Mouse (Mus musculus) lung, embryonic 15.5 days (tissue): Measurements from ENCODE around the gene Pnkd. TPM values are rescaled to one million over a fixed set of nuclear protein-coding genes. Genes with fewer than 3 reads are reported as not detected.
"Not testable (repeated sequence)": the region's sequence is repeated elsewhere in the genome, so short reads cannot be mapped to it uniquely, and the experiment has no call there.

Experiments used
- ATAC-seq: fragments of 200-750 bp; cut with Nextera tagmentation; 2 replicates; pipeline ENCODE4 v1.8.0; 2017; ENCODE audit warnings: moderate number of reproducible peaks, borderline replicate concordance; ENCODE audit not compliant: low FRiP score, low TSS enrichment; ENCODE audit errors: extremely low read depth
- H3K27ac ChIP-seq: fragments of 300-500 bp; sonication (generic); 2 replicates; pipeline ENCODE4 v1.5.1; 2015; ENCODE audit warnings: moderate library complexity, mild to moderate bottlenecking, inconsistent platforms
- H3K27me3 ChIP-seq: fragments of 300-500 bp; sonication (generic); 2 replicates; pipeline ENCODE4 v1.6.1; 2015; ENCODE audit warnings: inconsistent platforms
- H3K36me3 ChIP-seq: fragments of 300-500 bp; sonication (generic); 2 replicates; pipeline ENCODE4 v1.6.1; 2015; ENCODE audit warnings: inconsistent platforms
- H3K4me1 ChIP-seq: fragments of 300-500 bp; sonication (generic); 2 replicates; pipeline ENCODE4 v1.6.1; 2015; ENCODE audit warnings: inconsistent platforms
- H3K4me2 ChIP-seq: fragments of 300-500 bp; sonication (generic); 2 replicates; pipeline ENCODE4 v1.6.1; 2015; ENCODE audit warnings: inconsistent platforms, mild to moderate bottlenecking, moderate library complexity
- H3K4me3 ChIP-seq: fragments of 300-500 bp; sonication (generic); 2 replicates; pipeline ENCODE4 v1.5.1; 2015; ENCODE audit warnings: mild to moderate bottlenecking, inconsistent platforms
- H3K9ac ChIP-seq: fragments of 300-500 bp; sonication (generic); 2 replicates; pipeline ENCODE4 v1.6.1; 2015; ENCODE audit warnings: inconsistent platforms
- H3K9me3 ChIP-seq: fragments of 300-500 bp; sonication (generic); 2 replicates; pipeline ENCODE4 v1.6.1; 2016; ENCODE audit warnings: inconsistent platforms
- WGBS: fragments of 180-500 bp; shearing (Covaris S2); methylation state at CpG from one replicate; pipeline ENCODE4 v1.1.7; 2015; 5-methylcytosine and 5-hydroxymethylcytosine counted together
- polyA plus RNA-seq: library from polyadenylated mRNA; unstranded; fragments of >200 nt; fragmentation: Nextera tagmentation; extraction: Ambion mirVana; gene quantifications from 2 replicates; pipeline ENCODE4 v1.2.1, GENCODE M21; 2015

Pnkd gene
- polyA plus RNA-seq, 1 experiment from 2014 or later = 106 TPM

DNA sequence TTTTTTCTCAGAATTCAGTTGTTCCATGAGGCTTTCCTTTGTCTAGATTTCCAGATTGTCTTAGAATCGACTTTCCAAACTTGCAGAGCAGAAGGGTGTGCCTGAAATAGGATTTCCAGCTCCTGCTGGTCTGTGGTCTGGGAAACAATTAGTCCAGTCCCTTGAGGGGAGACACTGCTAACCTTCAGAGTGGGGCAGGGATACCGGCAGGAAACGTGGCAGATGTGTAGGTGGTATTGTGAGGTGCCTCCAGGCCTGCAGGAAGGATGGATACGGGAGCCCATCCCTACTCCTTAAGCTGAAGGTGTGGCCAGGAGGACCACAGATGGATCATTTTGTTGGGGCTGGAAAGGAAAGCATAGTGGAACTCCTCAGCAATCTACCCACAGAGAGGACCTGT is 50.3 kb downstream of the Pnkd start:
- WGBS = 61% methylated on average over 4 of the region's 4 CpGs
- no peak overlapping the region for H3K27ac ChIP-seq

DNA sequence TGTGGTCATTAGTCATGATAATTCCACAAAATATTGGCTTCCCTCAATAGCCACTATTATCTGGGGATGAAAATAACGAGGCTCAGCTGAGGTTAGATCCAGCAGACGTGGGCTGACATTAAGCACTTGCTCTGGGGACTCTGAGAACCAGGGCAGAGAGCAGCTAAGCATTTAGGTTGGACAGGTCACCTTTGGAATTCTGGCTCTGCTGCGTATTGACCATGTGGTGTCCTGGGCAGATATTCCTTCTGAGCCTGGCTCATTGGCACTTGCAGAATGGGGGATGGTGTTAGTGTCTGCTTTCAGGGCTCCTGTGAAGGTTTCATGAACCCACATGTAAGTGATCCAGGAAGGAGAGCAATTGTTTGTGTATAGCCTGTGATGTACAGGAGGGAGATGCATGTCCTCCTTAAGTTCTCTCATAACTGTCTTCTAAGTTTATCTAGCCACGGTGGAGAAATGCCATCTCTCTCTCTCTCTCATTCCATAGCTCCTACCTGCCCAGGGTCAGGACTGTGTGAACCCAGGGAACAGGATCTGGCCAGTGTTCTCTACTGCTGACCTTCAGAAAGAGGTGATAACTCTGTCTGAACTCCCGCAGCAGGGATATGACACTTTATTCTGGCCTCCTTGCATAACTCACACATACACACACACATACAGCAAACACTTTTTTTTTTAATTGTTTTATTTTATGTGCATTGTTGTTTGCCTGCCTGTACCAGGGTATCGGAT is 50.9 kb downstream of the Pnkd start:
- H3K9ac ChIP-seq = no peak overlapping the region
- H3K27ac ChIP-seq = no peak overlapping the region
- no peak overlapping the region for H3K4me2 ChIP-seq
- peaks cover 31% of the 10 kb centered on the region for H3K4me1 ChIP-seq
- 75% methylated on average over 6 of the region's 6 CpGs for WGBS
- no peaks in the 10 kb centered on the region for H3K27me3 ChIP-seq
- no peak for ATAC-seq
- no peaks in the 10 kb centered on the region for H3K36me3 ChIP-seq
- no peak overlapping the region for H3K4me3 ChIP-seq
- no peaks in the 10 kb centered on the region for H3K9me3 ChIP-seq

More for the DNA sequence above, 50.3 kb downstream of the Pnkd start:
- no peak overlapping the region for H3K4me2 ChIP-seq
- H3K36me3 ChIP-seq = no peaks in the 10 kb centered on the region
- ATAC-seq = no peak
- H3K9me3 ChIP-seq = no peaks in the 10 kb centered on the region
- no peaks in the 10 kb centered on the region for H3K27me3 ChIP-seq
- H3K4me1 ChIP-seq = peaks cover 34% of the 10 kb centered on the region
- H3K9ac ChIP-seq = no peak overlapping the region
- H3K4me3 ChIP-seq = no peak overlapping the region

- no peak overlapping the region for H3K9ac ChIP-seq
- no peak overlapping the region for H3K4me3 ChIP-seq
- no peak overlapping the region for H3K4me2 ChIP-seq
- no peak for ATAC-seq
- H3K27ac ChIP-seq = no peak overlapping the region
- WGBS = 70% methylated on average over 3 of the region's 3 CpGs
- H3K4me1 ChIP-seq = peaks cover 14% of the 10 kb centered on the region
- no peaks in the 10 kb centered on the region for H3K9me3 ChIP-seq
- H3K36me3 ChIP-seq = no peaks in the 10 kb centered on the region
- no peaks in the 10 kb centered on the region for H3K27me3 ChIP-seq
These were observed 52.6 kb downstream of the Pnkd start for GRCm38 (mm10) chr1:74337241-74337771.

- peaks cover 11% of the 10 kb centered on the region for H3K4me1 ChIP-seq
- H3K9ac ChIP-seq = no peak overlapping the region
- no peaks in the 10 kb centered on the region for H3K9me3 ChIP-seq
- ATAC-seq = no peak
- 79% methylated on average over 5 of the region's 5 CpGs for WGBS
- H3K27me3 ChIP-seq = no peaks in the 10 kb centered on the region
- no peak overlapping the region for H3K27ac ChIP-seq
- H3K4me3 ChIP-seq = no peak overlapping the region
- no peak overlapping the region for H3K4me2 ChIP-seq
- no peaks in the 10 kb centered on the region for H3K36me3 ChIP-seq
These were observed 53.3 kb downstream of the Pnkd start for GRCm38 (mm10) chr1:74338013-74338412.

- Histone ChIP-seq H3K9me3 (no peaks in the 10 kb centered on the region), H3K27me3 (no peaks in the 10 kb centered on the region), H3K9ac (no peak overlapping the region), H3K4me3 (no peak overlapping the region), H3K4me2 (no peak overlapping the region), H3K4me1 (peaks cover 5% of the 10 kb centered on the region; the same call in 1 of the 2 replicates), H3K36me3 (no peaks in the 10 kb centered on the region), H3K27ac (no peak overlapping the region)
- no peak for ATAC-seq
- WGBS = 79% methylated on average over 4 of the region's 4 CpGs
These were observed 53.9 kb downstream of the Pnkd start for GRCm38 (mm10) chr1:74338626-74339025.

DNA sequence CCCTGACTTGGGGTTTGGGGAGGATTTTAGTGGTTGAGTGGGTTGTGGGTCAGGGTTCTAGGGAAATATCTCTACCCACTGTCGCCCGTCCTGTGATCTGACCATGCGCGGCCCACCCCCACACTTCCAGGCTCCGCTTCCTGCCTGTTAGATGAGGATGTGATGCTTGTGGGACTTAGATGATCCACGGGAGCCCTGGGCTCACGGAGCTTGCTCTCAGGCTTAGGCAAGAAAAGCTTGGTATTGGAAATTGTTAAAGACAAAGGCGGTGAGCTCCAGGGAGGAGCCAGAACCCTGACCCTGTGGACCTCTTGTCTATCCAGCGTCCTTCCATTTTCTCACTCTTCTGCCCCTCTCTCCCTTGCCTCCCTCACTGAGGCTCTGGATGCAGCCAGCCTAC is 55.2 kb downstream of the Pnkd start:
- 82% methylated on average over 9 of the region's 9 CpGs for WGBS
- no peak for ATAC-seq
- H3K27ac ChIP-seq = no peak overlapping the region
- no peaks in the 10 kb centered on the region for H3K36me3 ChIP-seq
- H3K9me3 ChIP-seq = no peaks in the 10 kb centered on the region
- H3K9ac ChIP-seq = no peak overlapping the region
- no peak overlapping the region for H3K4me2 ChIP-seq
- H3K27me3 ChIP-seq = no peaks in the 10 kb centered on the region
- no peaks in the 10 kb centered on the region for H3K4me1 ChIP-seq
- no peak overlapping the region for H3K4me3 ChIP-seq

DNA sequence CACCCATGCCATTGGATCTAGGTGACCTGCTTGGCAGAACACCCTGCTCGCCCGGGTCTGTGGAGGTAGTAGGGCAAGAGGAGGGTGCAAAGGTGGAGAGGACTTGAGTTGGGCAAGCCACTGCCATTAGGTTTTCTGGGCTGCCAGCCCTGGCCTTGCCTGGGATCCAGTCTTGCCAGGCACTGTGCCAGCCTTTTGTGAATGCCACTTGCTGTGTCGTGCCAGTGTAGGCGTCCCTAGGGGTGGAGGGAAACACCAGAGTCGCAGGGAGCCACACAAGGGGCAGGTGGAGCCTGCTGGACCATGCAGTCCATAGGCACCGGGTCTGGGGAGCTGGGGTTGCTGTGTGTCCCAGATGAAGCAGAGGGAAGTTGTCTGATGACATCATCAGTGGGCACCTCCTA is 55.6 kb downstream of the Pnkd start:
- WGBS = 88% methylated on average over 6 of the region's 6 CpGs
- Histone ChIP-seq H3K9me3 (no peaks in the 10 kb centered on the region), H3K9ac (no peak overlapping the region), H3K4me1 (no peaks in the 10 kb centered on the region), H3K27ac (no peak overlapping the region), H3K4me2 (no peak overlapping the region), H3K4me3 (no peak overlapping the region), H3K36me3 (no peaks in the 10 kb centered on the region), H3K27me3 (no peaks in the 10 kb centered on the region)
- no peak for ATAC-seq

GRCm38 (mm10) chr1:74340992-74341391 is 56.3 kb downstream of the Pnkd start:
- not testable (repeated sequence) for H3K4me1 ChIP-seq, H3K4me2 ChIP-seq, H3K27ac ChIP-seq, H3K9ac ChIP-seq, H3K4me3 ChIP-seq, H3K36me3 ChIP-seq, H3K27me3 ChIP-seq, ATAC-seq, H3K9me3 ChIP-seq
- WGBS = 88% methylated on average over 4 of the region's 4 CpGs

- Histone ChIP-seq H3K4me3 (no peak overlapping the region), H3K27me3 (no peaks in the 10 kb centered on the region), H3K4me2 (no peak overlapping the region), H3K9ac (no peak overlapping the region), H3K36me3 (no peaks in the 10 kb centered on the region), H3K27ac (no peak overlapping the region), H3K9me3 (no peaks in the 10 kb centered on the region), H3K4me1 (no peaks in the 10 kb centered on the region)
- no peak for ATAC-seq
- 71% methylated on average over 7 of the region's 7 CpGs for WGBS
These were observed 57.2 kb downstream of the Pnkd start for GRCm38 (mm10) chr1:74341898-74342297.

DNA sequence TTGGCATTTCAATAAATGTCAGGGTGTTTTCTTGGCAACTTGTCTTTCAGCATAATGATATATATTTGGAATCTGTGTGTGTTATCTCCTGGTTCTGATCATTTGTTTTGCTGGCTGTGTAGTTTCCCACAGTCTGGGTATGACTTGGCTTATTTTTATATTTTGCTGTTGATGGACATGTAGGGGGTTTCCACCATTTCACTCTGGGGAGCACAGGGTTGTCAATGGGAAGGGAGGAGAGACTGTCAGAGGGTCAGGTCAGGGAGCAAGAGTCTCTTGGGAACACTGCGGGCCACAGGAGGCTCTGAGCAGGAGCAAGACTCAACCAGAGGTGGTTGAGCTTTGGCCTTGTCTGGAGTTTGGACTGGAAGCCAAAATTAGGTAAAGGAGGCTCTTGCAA is 57.6 kb downstream of the Pnkd start:
- no peaks in the 10 kb centered on the region for H3K36me3 ChIP-seq
- H3K27ac ChIP-seq = no peak overlapping the region
- no peaks in the 10 kb centered on the region for H3K9me3 ChIP-seq
- H3K27me3 ChIP-seq = no peaks in the 10 kb centered on the region
- H3K9ac ChIP-seq = no peak overlapping the region
- no peak overlapping the region for H3K4me3 ChIP-seq
- no peaks in the 10 kb centered on the region for H3K4me1 ChIP-seq
- 95% methylated on average over 1 of the region's 1 CpGs for WGBS
- no peak overlapping the region for H3K4me2 ChIP-seq
- no peak for ATAC-seq

DNA sequence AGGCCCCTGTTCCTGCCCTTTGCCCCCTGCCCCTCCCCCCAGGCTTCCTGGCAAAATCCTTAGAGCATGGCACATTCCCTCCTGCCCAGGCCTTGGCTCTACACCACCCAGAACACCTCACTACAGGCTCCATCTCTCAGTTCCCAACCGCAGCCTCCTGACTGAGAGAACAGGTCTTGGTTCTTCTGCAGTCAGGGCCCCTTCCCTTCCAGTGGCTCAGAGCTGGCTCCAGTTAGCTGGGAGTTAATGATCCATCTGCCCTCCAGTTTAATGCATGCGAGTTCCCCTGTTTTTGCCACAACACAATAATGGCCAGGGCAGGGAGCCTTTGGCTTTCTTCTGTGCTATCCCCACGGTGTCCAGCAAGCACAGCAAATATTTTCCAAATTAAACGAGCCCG is 58.4 kb downstream of the Pnkd start:
- H3K4me3 ChIP-seq = no peak overlapping the region
- H3K27me3 ChIP-seq = no peaks in the 10 kb centered on the region
- H3K4me2 ChIP-seq = no peak overlapping the region
- ATAC-seq = no peak
- no peak overlapping the region for H3K27ac ChIP-seq
- H3K4me1 ChIP-seq = no peaks in the 10 kb centered on the region
- no peaks in the 10 kb centered on the region for H3K36me3 ChIP-seq
- no peaks in the 10 kb centered on the region for H3K9me3 ChIP-seq
- H3K9ac ChIP-seq = no peak overlapping the region
- 74% methylated on average over 5 of the region's 5 CpGs for WGBS

GRCm38 (mm10) chr1:74344163-74344916 is 59.6 kb downstream of the Pnkd start:
- Histone ChIP-seq H3K4me2 (no peak overlapping the region), H3K27ac (no peak overlapping the region), H3K4me3 (no peak overlapping the region), H3K36me3 (peaks cover 1% of the 10 kb centered on the region), H3K9me3 (no peaks in the 10 kb centered on the region), H3K9ac (no peak overlapping the region), H3K4me1 (no peaks in the 10 kb centered on the region), H3K27me3 (no peaks in the 10 kb centered on the region)
- no peak for ATAC-seq
- 82% methylated on average over 11 of the region's 11 CpGs for WGBS
